Mouse (Mus musculus): Measurements from ENCODE around the gene Armh3.
A peak's percentile ranks its signal among the peaks of the same experiment; 100 is the strongest.
"Not testable (repeated sequence)": the region's sequence is repeated elsewhere in the genome, so short reads cannot be mapped to it uniquely, and the experiment has no call there.

Armh3 gene

DNA sequence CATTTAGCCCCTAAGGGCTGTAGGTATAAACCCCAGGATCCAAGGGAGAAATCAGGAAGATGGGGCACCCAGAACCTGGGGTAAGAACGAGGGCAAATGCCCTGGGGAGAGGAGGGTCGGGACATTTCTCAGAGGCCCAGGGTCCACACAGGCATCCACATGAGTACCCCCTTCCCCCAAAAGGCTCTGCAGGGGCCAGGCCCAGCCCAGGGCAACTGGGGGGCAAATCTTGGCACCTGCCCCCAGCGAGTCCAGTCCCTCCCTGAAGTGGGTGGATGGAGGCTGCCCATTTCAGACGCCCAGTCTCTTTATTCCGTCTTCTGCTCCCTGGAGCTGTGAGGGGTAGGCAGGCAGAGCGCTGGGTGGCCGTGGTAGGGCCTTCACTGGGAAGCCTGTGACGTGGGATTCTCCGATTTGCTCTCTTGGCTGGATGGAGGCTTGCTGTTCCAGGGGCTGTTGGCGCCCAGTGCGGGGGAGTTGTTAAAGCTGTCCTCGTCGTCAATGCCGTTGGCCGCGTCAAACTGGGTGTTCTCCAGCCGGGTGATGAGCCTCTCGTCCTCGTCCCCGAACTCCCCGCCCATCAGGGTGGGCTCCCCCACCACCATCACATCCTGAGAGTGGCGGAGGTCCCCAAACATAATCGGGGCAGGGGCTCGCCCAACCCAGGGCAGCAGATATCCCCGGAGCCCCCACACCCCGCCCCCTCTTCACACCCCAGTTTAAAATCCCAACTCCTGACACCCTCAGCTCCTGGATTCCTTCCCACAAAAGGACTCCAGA, 34.6 kb upstream of the Armh3 start:
- DNase-seq = no peak

- DNase-seq = no peak
Measured at GRCm38 (mm10) chr19:46031689-46032432, 33.6 kb upstream of the Armh3 start.

DNA sequence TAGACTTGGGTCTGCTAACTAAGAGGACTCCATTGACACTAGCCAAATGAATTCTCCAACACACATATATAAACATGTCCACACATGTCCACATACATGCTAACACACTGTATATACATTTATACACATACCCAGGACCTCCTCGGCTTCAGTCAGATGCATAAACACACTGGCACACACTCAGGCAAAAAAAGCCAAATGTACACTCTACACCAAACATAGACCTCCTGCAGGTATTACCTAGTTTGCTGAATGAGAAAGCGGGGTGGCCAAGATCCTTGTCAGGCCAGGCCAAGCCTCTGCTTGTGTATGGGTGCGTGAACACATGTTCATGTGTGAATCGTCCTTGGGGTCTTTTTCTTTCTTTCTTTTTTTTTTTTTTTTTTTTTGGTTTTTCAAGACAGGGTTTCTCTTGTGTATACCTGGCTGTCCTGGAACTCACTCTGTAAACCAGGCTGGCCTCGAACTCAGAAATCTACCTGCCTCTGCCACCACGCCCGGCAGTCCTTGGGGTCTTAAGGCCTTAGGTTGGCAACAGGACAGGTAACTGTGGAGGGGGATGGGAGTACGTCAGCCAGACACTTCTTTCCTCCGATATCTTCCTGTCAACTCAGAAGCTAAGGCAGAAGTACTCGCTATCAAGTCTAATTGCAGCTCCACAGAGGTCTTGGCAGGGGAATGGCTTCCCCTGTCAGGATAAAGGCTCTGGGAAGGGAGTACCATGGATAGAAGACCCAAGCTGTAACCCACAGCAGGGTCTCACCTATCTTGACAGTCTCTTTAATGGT, 32.1 kb upstream of the Armh3 start:
- DNase-seq = no peak

DNA sequence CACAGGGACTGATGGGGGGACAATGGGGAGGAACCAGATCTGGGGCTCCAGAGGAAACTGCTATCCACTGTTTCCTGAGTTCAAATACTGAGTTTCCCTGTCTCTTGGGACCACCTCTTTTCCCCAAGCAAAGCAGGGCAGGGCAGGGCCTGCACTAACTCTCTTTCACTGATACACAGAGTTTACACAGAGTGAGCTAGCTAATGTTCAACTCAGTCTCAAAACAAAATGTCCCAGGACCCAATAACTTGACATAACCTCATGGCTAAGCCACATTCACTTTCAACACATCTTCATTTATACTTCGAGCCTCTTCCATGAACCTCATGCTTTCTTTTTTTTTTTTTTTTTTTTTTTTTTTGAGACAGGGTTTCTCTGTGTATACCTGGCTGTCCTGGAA, 31.4 kb upstream of the Armh3 start:
- DNase-seq = no peak

- no peak for DNase-seq
Measured at GRCm38 (mm10) chr19:46028747-46029320, 30.5 kb upstream of the Armh3 start.

DNA sequence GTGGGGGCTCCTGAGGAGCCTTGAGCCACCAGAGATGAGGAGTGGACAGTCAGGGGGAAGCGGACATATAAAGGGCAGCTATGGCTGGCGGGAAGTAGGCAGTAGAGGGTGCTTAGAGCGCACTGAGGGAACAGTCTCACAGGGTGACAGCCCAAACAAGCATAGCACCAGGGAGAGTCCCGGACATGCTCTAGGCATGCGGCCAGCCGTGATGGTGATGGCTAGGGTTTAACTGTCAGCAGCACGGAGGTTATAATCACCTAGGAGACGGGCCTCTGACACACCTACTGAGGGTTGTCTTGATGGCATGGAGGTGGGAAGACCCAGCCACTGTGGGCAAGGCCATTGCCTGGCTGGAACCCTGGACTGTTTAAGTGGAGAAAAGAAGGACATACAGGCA, 28.3 kb upstream of the Armh3 start:
- no peak for DNase-seq

- no peak for DNase-seq
Measured at GRCm38 (mm10) chr19:46024959-46025358, 26.7 kb upstream of the Armh3 start.

DNA sequence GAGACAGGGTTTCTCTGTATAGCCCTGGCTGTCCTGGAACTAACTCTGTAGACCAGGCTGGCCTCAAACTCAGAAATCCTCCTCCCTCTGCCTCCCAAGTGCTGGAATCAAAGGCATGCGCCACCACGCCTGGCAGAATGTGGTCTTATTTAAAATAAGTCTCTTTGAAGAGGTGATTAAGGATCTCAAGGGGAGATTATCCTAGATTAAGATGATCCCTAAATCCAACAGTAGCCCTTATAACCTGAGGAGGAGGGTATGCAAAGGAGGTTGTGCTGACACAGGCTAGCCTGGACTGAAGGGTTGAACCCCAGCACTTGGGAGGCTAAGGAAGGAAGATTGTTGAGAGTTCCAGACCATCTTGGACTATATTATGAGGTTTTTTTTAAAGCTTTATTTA, 17.7 kb upstream of the Armh3 start:
- no peak for DNase-seq

GRCm38 (mm10) chr19:46014572-46015178, 16.4 kb upstream of the Armh3 start:
- DNase-seq = peak; percentile 77

DNA sequence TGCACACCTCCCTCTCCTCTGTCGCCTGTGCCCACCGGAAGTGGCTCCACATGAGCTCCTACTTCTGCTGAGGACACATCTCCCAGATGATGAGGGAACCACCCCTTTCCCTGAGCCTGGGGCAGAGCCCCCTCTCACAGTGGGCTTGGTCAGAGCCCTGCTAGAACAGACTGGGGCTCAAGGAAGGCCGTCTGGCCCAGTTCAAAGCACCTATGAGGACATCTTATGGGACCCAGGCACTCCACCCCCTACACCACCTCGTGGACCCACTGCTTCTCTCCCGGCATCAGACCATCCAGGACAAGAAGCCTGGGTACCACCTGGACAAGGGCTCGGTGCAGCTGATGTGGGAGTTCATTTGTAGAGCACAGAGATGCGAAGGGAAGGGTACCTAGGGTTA, 7.4 kb upstream of the Armh3 start:
- no peak for DNase-seq

- no peak for DNase-seq
Measured at GRCm38 (mm10) chr19:46004814-46005466, 6.7 kb upstream of the Armh3 start.

DNA sequence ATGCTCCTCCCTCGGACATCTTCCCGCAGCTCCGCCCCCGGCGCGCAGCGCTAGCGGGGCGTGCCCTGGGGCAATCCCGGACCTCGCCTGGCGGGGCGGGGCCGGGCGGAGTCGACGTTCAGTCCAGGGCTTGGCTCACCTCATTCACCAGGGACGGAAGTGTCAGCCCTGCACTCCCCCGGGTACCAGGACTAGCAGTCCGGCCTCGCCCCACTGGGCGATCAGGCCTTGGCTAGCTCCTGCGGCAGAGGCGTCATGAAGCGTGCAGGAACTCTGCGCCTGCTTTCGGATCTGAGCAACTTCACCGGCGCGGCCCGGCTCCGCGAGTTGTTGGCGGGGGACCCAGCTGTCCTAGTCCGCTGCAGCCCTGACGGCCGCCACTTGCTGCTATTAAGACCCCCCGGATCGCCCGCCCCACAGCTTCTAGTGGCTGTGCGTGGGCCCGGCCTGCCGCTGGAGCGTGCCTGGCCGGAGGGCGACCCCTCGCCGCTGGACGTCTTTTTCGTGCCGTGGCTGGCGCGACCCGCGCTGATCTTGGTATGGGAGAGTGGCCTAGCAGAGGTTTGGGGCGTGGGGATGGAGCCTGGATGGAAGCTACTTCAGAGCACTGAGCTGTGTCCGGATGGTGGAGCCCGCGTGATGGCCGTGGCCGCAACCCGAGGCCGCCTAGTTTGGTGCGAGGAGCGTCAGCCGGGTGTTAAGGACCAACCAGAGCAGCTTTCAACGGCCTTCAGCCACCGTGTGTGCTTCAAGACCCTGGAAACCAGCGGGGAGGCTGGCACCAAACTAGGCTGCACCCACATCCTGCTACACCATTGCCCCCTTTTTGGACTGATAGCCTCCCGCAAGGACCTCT, 5.3 kb upstream of the Armh3 start, which contains the start of gene Hps6:
TSS of gene Hps6 (plus strand) at position 138 of the 856 bp plus-strand sequence.
- peak; percentile 72 for DNase-seq

- no peak for DNase-seq
Measured at GRCm38 (mm10) chr19:46002279-46002678, 4.0 kb upstream of the Armh3 start.

DNA sequence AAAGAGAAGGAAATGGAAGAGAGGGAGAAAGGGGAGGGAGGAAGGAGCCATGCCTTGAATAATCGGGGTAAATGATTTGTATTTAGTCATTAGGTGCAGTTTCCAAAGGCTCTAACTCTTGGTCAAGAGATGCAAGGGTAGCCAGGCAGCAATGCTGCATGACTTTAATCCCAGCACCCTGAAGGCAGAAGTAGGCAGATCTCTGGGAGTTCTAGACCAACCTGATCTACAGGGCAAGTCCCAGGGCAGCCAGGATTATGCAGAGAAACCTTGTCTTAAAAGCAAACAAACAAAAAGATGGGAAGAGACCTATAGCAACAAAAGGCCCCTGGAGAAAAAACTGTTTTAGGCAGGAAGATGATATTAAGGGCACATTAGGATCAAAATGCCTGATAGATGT, 1.1 kb upstream of the Armh3 start:
- no peak for DNase-seq

DNA sequence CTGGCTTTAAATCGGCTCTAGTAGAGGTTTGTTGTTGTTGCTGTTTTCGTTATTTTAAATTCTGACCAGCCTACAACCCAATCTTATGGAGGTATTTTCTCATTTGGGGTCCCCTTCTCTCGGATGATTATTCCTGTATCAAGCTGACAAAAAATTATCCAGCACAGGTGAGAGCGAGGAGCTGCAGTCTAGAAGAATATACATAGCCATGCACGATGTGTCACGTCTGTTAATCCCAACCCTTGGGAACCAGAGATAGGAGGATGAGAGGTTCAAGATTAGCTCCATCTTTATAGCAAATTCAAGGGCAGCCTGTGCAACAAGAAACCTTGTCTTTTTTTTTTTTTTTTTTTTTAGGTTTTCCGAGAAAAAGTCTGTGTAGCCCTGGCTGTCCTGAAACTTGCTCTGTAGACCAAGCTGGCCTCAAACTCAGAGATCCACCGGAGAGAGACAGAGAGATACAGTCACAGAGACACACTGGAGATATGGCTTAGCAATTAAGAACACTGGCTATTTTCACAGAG, 468 bp upstream of the Armh3 start:
- no peak for DNase-seq

DNA sequence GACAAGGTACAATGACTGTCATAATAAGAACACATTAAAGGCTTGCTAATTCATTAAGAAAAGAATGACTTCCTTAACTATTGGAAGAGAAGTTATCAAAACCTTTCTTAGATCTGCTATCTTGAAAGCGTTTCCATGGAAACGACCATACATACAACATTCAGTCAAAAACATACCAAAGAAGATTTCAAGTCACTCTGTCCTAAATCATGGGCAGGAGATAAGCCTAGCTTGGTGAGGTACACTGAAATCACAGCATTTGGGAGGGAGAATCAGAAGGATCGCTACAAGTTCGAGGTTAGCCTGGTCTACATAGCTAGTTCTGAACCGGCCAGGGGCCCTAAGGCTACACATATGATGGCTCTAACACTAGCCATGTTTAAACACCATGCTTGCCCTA, 923 bp downstream of the Armh3 start:
- no peak for DNase-seq

DNA sequence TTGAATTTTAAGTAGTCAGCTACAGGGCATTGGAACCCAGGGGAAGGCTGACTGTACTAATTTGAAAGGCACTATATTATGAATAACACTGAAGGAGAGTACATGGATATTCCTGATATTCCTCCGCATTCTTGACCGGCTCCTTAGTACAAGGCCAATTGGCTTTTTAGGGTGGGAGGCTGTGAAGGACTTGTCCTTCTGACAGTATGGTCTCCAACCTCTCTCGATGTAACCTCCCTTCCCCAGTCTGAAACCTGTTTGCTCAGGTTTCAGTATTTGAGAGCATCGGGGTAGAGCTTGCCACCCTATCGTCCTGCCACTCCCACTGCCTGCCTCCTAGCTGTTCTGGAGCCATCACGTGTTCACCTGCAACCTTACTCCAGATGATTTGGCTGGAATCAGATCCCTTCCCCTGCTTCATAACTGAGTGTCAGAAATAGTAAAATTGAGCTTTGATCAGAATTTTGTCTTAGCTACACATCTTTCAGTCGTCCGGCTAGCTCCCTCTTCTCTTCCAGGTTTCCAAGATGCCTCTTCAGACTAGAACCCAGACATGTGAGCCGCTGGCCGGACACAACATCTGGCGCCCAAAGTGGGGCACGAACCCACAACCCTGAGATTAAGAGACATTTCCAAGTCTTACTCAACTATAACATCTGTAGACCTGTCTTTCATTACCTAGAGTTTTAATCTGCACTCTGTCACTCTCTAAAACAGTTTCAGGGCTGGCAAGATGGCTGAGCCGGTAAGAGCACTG, 4.1 kb downstream of the Armh3 start:
- no peak for DNase-seq

DNA sequence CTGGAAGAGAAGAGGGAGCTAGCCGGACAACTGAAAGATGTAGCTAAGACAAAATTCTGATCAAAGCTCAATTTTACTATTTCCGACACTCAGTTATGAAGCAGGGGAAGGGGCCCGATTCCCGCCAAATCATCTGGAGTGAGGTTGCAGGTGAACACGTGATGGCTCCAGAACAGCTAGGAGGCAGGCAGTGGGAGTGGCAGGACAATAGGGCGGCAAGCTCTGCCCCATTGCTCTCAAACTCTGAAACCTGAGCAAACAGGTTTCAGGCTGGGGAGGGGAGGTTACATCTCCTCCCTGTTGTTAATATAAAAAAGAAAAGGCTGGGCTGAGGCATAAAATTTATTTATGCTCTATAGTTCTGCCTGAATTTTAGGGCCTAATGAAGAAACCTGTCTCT, 4.8 kb downstream of the Armh3 start:
- DNase-seq = not testable (repeated sequence)

DNA sequence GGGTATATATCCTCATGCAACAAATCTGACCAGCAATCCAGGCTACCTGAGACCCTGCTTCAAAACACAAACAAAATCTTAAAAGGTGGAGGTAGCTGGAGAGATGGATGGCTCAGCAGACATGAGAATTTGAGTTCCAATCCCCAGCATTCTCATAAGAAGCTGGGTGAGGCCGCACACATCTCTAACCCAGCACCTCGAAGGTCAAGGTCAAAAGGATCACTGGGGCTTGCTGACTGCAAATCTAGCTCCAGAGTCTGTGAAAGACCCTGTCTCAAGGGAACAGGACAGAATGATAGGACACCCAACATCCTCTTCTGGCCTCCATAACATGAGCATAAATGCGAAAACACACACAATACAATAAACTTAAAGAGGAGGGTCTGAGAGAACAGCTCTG, 7.1 kb downstream of the Armh3 start:
- no peak for DNase-seq

- DNase-seq = no peak
Measured at GRCm38 (mm10) chr19:45988238-45988637, 10.1 kb downstream of the Armh3 start.

Measured in right cerebral cortex, postnatal 25 days (tissue).